Comparison of ENCODE assay signal across 25 mouse cellular contexts in the genomic region with DNA sequence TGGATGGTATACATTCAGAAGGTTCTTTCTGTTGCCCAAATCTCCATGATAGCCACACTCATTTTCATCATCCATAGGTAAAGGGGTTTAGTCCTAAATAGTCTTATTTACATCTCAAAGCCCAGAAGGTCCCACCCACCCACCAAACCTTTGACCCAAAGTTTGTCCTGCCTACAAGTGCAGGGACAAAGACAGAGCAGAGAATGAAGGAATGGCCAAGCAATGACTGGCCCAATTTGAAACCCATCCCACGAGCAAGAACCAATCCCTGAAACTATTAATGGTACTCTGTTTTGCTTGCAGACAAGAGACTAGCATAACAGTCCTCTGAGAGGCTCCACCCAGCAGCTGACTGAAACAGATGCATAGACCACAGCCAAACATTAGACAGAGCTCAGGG.
"Had no signal": no experiment of that assay in that cellular context is flagged by ENCODE, and none has a peak within 500 bp of the region (broad histone marks: within the 10 kb centered on the region; RNA-seq: fewer than 3 reads in every experiment).

No protein-coding gene starts in this region.

- H3K36me3 ChIP-seq: heart, embryonic 10.5 days; heart, embryonic 12.5 days; hindbrain, embryonic 10.5 days; hindbrain, embryonic 12.5 days; intestine, embryonic 15.5 days; limb, embryonic 13.5 days; limb, embryonic 15.5 days; liver, embryonic 12.5 days had no signal

- H3K9ac ChIP-seq: heart, embryonic 12.5 days; hindbrain, embryonic 12.5 days; hindbrain, embryonic 14.5 days; intestine, embryonic 15.5 days; limb, embryonic 13.5 days; limb, embryonic 15.5 days; liver, embryonic 12.5 days; liver, embryonic 14.5 days had no signal

- ATAC-seq: hindbrain, embryonic 16.5 days; inflammation-experienced regulatory T-cells, adult 6 months; intestine, embryonic 15.5 days; intestine, postnatal 0 days; liver, embryonic 12.5 days had no signal

- H3K4me3 ChIP-seq: gastrocnemius, adult 2 months; heart, embryonic 10.5 days; heart, embryonic 12.5 days; hindbrain, embryonic 10.5 days; hindbrain, embryonic 12.5 days; intestine, embryonic 15.5 days; layer of hippocampus, adult 2 months; limb, embryonic 13.5 days; limb, embryonic 15.5 days; liver, embryonic 12.5 days had no signal

- H3K4me1 ChIP-seq: hindbrain, embryonic 10.5 days; hindbrain, embryonic 12.5 days; intestine, embryonic 15.5 days; limb, embryonic 13.5 days; limb, embryonic 15.5 days; liver, embryonic 12.5 days had no signal

- H3K27ac ChIP-seq: gastrocnemius, adult 2 months; heart, embryonic 10.5 days; hindbrain, embryonic 10.5 days; hindbrain, embryonic 12.5 days; hindbrain, embryonic 14.5 days; intestine, embryonic 15.5 days; layer of hippocampus, adult 2 months; limb, embryonic 13.5 days; limb, embryonic 15.5 days; liver, embryonic 12.5 days; liver, embryonic 14.5 days had no signal

- DNase-seq: gastrocnemius, adult 2 months; gastrocnemius, postnatal 10 days; gastrocnemius, postnatal 25 days; heart, adult 18-20 months; heart, postnatal 10 days; heart, postnatal 4 days; kidney, adult 2 months; kidney, postnatal 10 days; kidney, postnatal 25 days; kidney, postnatal 4 days; left cerebral cortex, postnatal 4 days had no signal

- H3K27me3 ChIP-seq: heart, embryonic 12.5 days; hindbrain, embryonic 12.5 days; intestine, embryonic 15.5 days; limb, embryonic 13.5 days; limb, embryonic 15.5 days; liver, embryonic 12.5 days had no signal

- H3K9me3 ChIP-seq: heart, embryonic 10.5 days; heart, embryonic 12.5 days; hindbrain, embryonic 10.5 days; hindbrain, embryonic 12.5 days; intestine, embryonic 15.5 days; limb, embryonic 13.5 days; limb, embryonic 15.5 days; liver, embryonic 12.5 days had no signal
